Mouse (Mus musculus): Measurements from ENCODE around the gene Ogdh. TPM values are rescaled to one million over a fixed set of nuclear protein-coding genes. Genes with fewer than 3 reads are reported as not detected.
A peak's percentile ranks its signal among the peaks of the same experiment; 100 is the strongest.

Ogdh gene
- polyA plus RNA-seq, 1 experiment from 2014 or later, result 50.1 TPM

GRCm38 (mm10) chr11:6274387-6275093 is 16.9 kb upstream of the Ogdh start, which contains the start of gene Tmed4:
Gene Tmed4, minus strand, starts transcription at chr11:6274870.
- Histone ChIP-seq H3K9me3 (ENCODE audit: low read length) (no peaks in the 10 kb centered on the region), H3K4me1 (ENCODE audit: insufficient read depth) (peaks cover 17% of the 10 kb centered on the region), H3K27me3 (ENCODE audit: insufficient read depth, low read length) (no peaks in the 10 kb centered on the region), H3K9ac (replicated peaks) (peak within 1 kb of the TSS; percentile 90), H3K27ac (ENCODE audit: low read depth) (peak within 1 kb of the TSS; percentile 76), H3K4me2 (ENCODE audit: low read depth, low read length) (peak within 1 kb of the TSS; percentile 99), H3K36me3 (replicated peaks; ENCODE audit: insufficient read depth, low read length) (peaks cover 8% of the 10 kb centered on the region; the same call in 1 of the 2 replicates), H3K4me3 (ENCODE audit: low read depth, low read length) (peak within 1 kb of the TSS; percentile 91)
- WGBS (ENCODE audit: insufficient replicate concordance), result under 1% methylated on average over 39 of the region's 39 CpGs
- DNase-seq, result peak; percentile 95
- peak; percentile 93 for ATAC-seq
- peak; percentile 91 for TF ChIP-seq CTCF (IDR thresholded peaks at IDR 0.05; ENCODE audit: low read depth)
- no peak for TF ChIP-seq EP300 (IDR thresholded peaks at IDR 0.05; ENCODE audit: low read depth)

- Histone ChIP-seq H3K9ac (replicated peaks) (peak overlapping the region; percentile 90), H3K9me3 (ENCODE audit: low read length) (no peaks in the 10 kb centered on the region), H3K4me3 (ENCODE audit: low read depth, low read length) (peak overlapping the region; percentile 91), H3K36me3 (replicated peaks; ENCODE audit: insufficient read depth, low read length) (peaks cover 8% of the 10 kb centered on the region; the same call in 1 of the 2 replicates), H3K4me1 (ENCODE audit: insufficient read depth) (peaks cover 17% of the 10 kb centered on the region), H3K4me2 (ENCODE audit: low read depth, low read length) (peak overlapping the region; percentile 99), H3K27ac (ENCODE audit: low read depth) (peak overlapping the region; percentile 76), H3K27me3 (ENCODE audit: insufficient read depth, low read length) (no peaks in the 10 kb centered on the region)
- no peak for TF ChIP-seq EP300 (IDR thresholded peaks at IDR 0.05; ENCODE audit: low read depth)
- TF ChIP-seq CTCF (IDR thresholded peaks at IDR 0.05; ENCODE audit: low read depth), result no peak
- WGBS (ENCODE audit: insufficient replicate concordance), result 32% methylated on average over 7 of the region's 7 CpGs
- ATAC-seq (peak; percentile 47), DNase-seq (no peak)
Observed at GRCm38 (mm10) chr11:6275094-6275484, 16.3 kb upstream of the Ogdh start.

- H3K4me1 ChIP-seq (ENCODE audit: insufficient read depth), result peaks cover 17% of the 10 kb centered on the region
- DNase-seq (no peak), ATAC-seq (no peak)
- H3K9me3 ChIP-seq (ENCODE audit: low read length), result no peaks in the 10 kb centered on the region
- no peak overlapping the region for H3K4me2 ChIP-seq (ENCODE audit: low read depth, low read length)
- TF ChIP-seq EP300 (IDR thresholded peaks at IDR 0.05; ENCODE audit: low read depth), result no peak
- no peak for TF ChIP-seq CTCF (IDR thresholded peaks at IDR 0.05; ENCODE audit: low read depth)
- no peak overlapping the region for H3K9ac ChIP-seq (replicated peaks)
- no peak overlapping the region for H3K4me3 ChIP-seq (ENCODE audit: low read depth, low read length)
- H3K27me3 ChIP-seq (ENCODE audit: insufficient read depth, low read length), result no peaks in the 10 kb centered on the region
- peaks cover under 1% of the 10 kb centered on the region; the same call in 1 of the 2 replicates for H3K36me3 ChIP-seq (replicated peaks; ENCODE audit: insufficient read depth, low read length)
- 78% methylated on average over 3 of the region's 3 CpGs for WGBS (ENCODE audit: insufficient replicate concordance)
- no peak overlapping the region for H3K27ac ChIP-seq (ENCODE audit: low read depth)
Observed at GRCm38 (mm10) chr11:6276466-6276865, 15.0 kb upstream of the Ogdh start.

- 60% methylated on average over 3 of the region's 3 CpGs for WGBS (ENCODE audit: insufficient replicate concordance)
- no peak for DNase-seq
- Histone ChIP-seq H3K27me3 (ENCODE audit: insufficient read depth, low read length) (no peaks in the 10 kb centered on the region), H3K4me3 (ENCODE audit: low read depth, low read length) (no peak overlapping the region), H3K9ac (replicated peaks) (no peak overlapping the region), H3K27ac (ENCODE audit: low read depth) (no peak overlapping the region), H3K36me3 (replicated peaks; ENCODE audit: insufficient read depth, low read length) (no peaks in the 10 kb centered on the region), H3K9me3 (ENCODE audit: low read length) (no peaks in the 10 kb centered on the region), H3K4me2 (ENCODE audit: low read depth, low read length) (no peak overlapping the region), H3K4me1 (ENCODE audit: insufficient read depth) (no peaks in the 10 kb centered on the region)
- no peak for TF ChIP-seq CTCF (IDR thresholded peaks at IDR 0.05; ENCODE audit: low read depth)
- TF ChIP-seq EP300 (IDR thresholded peaks at IDR 0.05; ENCODE audit: low read depth), result no peak
- no peak for ATAC-seq
Observed at GRCm38 (mm10) chr11:6282940-6283339, 8.5 kb upstream of the Ogdh start.

- H3K9ac ChIP-seq (replicated peaks), result no peak overlapping the region
Observed at GRCm38 (mm10) chr11:6290138-6290537, 1.3 kb upstream of the Ogdh start.

GRCm38 (mm10) chr11:6290883-6291282 is 550 bp upstream of the Ogdh start:
- H3K27ac ChIP-seq (ENCODE audit: low read depth), result peak overlapping the region; percentile 98
- peak overlapping the region; percentile 82 for H3K9ac ChIP-seq (replicated peaks)
- peaks cover 35% of the 10 kb centered on the region for H3K4me1 ChIP-seq (ENCODE audit: insufficient read depth)
- peak overlapping the region; percentile 81 for H3K4me2 ChIP-seq (ENCODE audit: low read depth, low read length)
- no peak for DNase-seq
- no peaks in the 10 kb centered on the region for H3K9me3 ChIP-seq (ENCODE audit: low read length)
- H3K36me3 ChIP-seq (replicated peaks; ENCODE audit: insufficient read depth, low read length), result no peaks in the 10 kb centered on the region
- H3K27me3 ChIP-seq (ENCODE audit: insufficient read depth, low read length), result no peaks in the 10 kb centered on the region
- 33% methylated on average over 3 of the region's 3 CpGs for WGBS (ENCODE audit: insufficient replicate concordance)
- TF ChIP-seq CTCF (IDR thresholded peaks at IDR 0.05; ENCODE audit: low read depth), result no peak
- TF ChIP-seq EP300 (IDR thresholded peaks at IDR 0.05; ENCODE audit: low read depth), result no peak
- peak overlapping the region; percentile 70 for H3K4me3 ChIP-seq (ENCODE audit: low read depth, low read length)
- ATAC-seq, result no peak

More at GRCm38 (mm10) chr11:6290138-6290537, 1.3 kb upstream of the Ogdh start:
- H3K27ac ChIP-seq (ENCODE audit: low read depth), result no peak overlapping the region
- ATAC-seq, result no peak
- no peak overlapping the region for H3K4me2 ChIP-seq (ENCODE audit: low read depth, low read length)
- no peaks in the 10 kb centered on the region for H3K36me3 ChIP-seq (replicated peaks; ENCODE audit: insufficient read depth, low read length)
- no peaks in the 10 kb centered on the region for H3K27me3 ChIP-seq (ENCODE audit: insufficient read depth, low read length)
- H3K4me1 ChIP-seq (ENCODE audit: insufficient read depth), result peaks cover 28% of the 10 kb centered on the region
- 88% methylated on average over 3 of the region's 3 CpGs for WGBS (ENCODE audit: insufficient replicate concordance)
- no peak for TF ChIP-seq EP300 (IDR thresholded peaks at IDR 0.05; ENCODE audit: low read depth)
- TF ChIP-seq CTCF (IDR thresholded peaks at IDR 0.05; ENCODE audit: low read depth), result no peak
- H3K9me3 ChIP-seq (ENCODE audit: low read length), result no peaks in the 10 kb centered on the region
- no peak for DNase-seq
- H3K4me3 ChIP-seq (ENCODE audit: low read depth, low read length), result no peak overlapping the region

Data from liver, postnatal 0 days (tissue).